Mouse (Mus musculus): ENCODE data around the gene Cmtm4. TPM values are rescaled to one million over a fixed set of nuclear protein-coding genes. Genes with fewer than 3 reads are reported as not detected.

The Cmtm4 gene
- total and polyA plus RNA-seq, 3 experiments: 6.5 to 31.1 (median 12.0) TPM

GRCm38 (mm10) chr8:104348971-104349370, 46.6 kb downstream of the Cmtm4 start:
- no peak for TF ChIP-seq MYC (IDR thresholded peaks at IDR 0.05; ENCODE audit: low read depth, low read length)
- TF ChIP-seq TAL1 (IDR thresholded peaks at IDR 0.05; ENCODE audit: low read length): no peak
- no peak for TF ChIP-seq KAT2A (conservative IDR thresholded peaks at IDR 0.05; ENCODE audit: low read depth, low read length)
- no peak for TF ChIP-seq POLR2A (IDR thresholded peaks at IDR 0.05; ENCODE audit: control insufficient read depth in 1 of 2, insufficient read depth in 1 of 2, low read depth in 1 of 2, low read length in 2 of 2, poor library complexity in 1 of 2)
- no peak for TF ChIP-seq USF2 (IDR thresholded peaks at IDR 0.05; ENCODE audit: borderline replicate concordance in 1 of 2, insufficient read depth in 1 of 2, low read depth in 1 of 2, low read length in 2 of 2)
- no peak for TF ChIP-seq CHD2 (IDR thresholded peaks at IDR 0.05; ENCODE audit: low read length)
- TF ChIP-seq JUND (IDR thresholded peaks at IDR 0.05; ENCODE audit: low read depth, low read length): no peak
- Histone ChIP-seq H3K4me1 (ENCODE audit: control insufficient read depth in 1 of 2, insufficient read depth in 2 of 2, low read length in 2 of 2) (no peaks in the 10 kb centered on the region), H3K4me3 (ENCODE audit: control insufficient read depth in 1 of 2, insufficient read depth in 1 of 2, low read depth in 2 of 2, low read length in 2 of 2) (no peak overlapping the region), H3K27ac (ENCODE audit: control insufficient read depth, low read depth, low read length) (no peak overlapping the region), H3K9ac (ENCODE audit: control insufficient read depth, low read depth, low read length, poor library complexity, severe bottlenecking) (no peak overlapping the region), H3K27me3 (ENCODE audit: control insufficient read depth in 1 of 2, insufficient read depth in 2 of 2, low read length in 2 of 2) (no peaks in the 10 kb centered on the region), H3K9me3 (replicated peaks; ENCODE audit: insufficient read depth, low read length) (no peaks in the 10 kb centered on the region), H3K36me3 (ENCODE audit: control insufficient read depth in 1 of 2, insufficient read depth in 2 of 2, low read length in 2 of 2) (no peaks in the 10 kb centered on the region), H3K79me2 (ENCODE audit: control insufficient read depth, insufficient read depth, low read length, poor library complexity) (no peaks in the 10 kb centered on the region)
- DNase-seq (ENCODE audit: low read depth, low spot score): no peak

- TF ChIP-seq MEF2A (IDR thresholded peaks at IDR 0.05; ENCODE audit: extremely low read depth, insufficient replicate concordance, low read depth, low read length, poor library complexity, severe bottlenecking) (no peak), MAX (IDR thresholded peaks at IDR 0.05; ENCODE audit: low read length) (no peak), CHD1 (IDR thresholded peaks at IDR 0.05; ENCODE audit: low read depth, low read length) (no peak)
- H3K36me3 ChIP-seq (ENCODE audit: control insufficient read depth in 1 of 2, insufficient read depth in 2 of 2, low read length in 2 of 2): peaks cover 0 to 2% of the 10 kb centered on the region in 2 experiments; a peak in 2 of 4 replicates
- H3K4me3 ChIP-seq (ENCODE audit: control insufficient read depth in 1 of 2, insufficient read depth in 1 of 2, low read depth in 2 of 2, low read length in 2 of 2): no peak overlapping the region
- H3K27ac ChIP-seq (ENCODE audit: control insufficient read depth, low read depth, low read length): no peak overlapping the region
- DNase-seq (ENCODE audit: low read depth, low spot score): no peak
- H3K9ac ChIP-seq (ENCODE audit: control insufficient read depth, low read depth, low read length, poor library complexity, severe bottlenecking): no peak overlapping the region
- no peaks in the 10 kb centered on the region for H3K9me3 ChIP-seq (replicated peaks; ENCODE audit: insufficient read depth, low read length)
- H3K79me2 ChIP-seq (ENCODE audit: control insufficient read depth, insufficient read depth, low read length, poor library complexity): peaks cover 2% of the 10 kb centered on the region; the same call in 1 of the 2 replicates
- peaks cover 0 to 2% of the 10 kb centered on the region in 2 experiments; a peak in 2 of 4 replicates for H3K4me1 ChIP-seq (ENCODE audit: control insufficient read depth in 1 of 2, insufficient read depth in 2 of 2, low read length in 2 of 2)
- no peaks in the 10 kb centered on the region for H3K27me3 ChIP-seq (ENCODE audit: control insufficient read depth in 1 of 2, insufficient read depth in 2 of 2, low read length in 2 of 2)
Measured at GRCm38 (mm10) chr8:104346706-104347105, 48.9 kb downstream of the Cmtm4 start.

DNA sequence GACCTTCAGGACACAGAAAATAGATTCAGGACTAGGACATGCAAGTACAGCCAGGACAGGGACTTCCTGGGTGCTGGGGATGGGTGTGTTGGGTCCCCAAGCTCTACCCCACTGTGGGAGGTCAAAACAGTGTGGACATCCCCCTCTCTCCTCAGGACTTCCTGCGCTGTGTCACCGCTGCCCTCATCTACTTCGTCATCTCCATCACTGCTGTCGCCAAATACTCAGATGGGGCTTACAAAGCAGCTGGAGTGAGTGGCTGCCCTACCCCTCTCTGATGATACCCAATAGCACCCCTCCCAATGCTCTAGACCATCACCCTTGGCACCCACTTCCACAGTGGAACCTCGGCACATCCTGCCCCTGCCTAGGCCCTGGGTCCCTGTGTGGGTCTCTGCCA, 51.0 kb downstream of the Cmtm4 start:
- Histone ChIP-seq H3K36me3 (ENCODE audit: control insufficient read depth in 1 of 2, insufficient read depth in 2 of 2, low read length in 2 of 2) (peaks cover 0 to 4% of the 10 kb centered on the region in 2 experiments; a peak in 2 of 4 replicates), H3K9ac (ENCODE audit: control insufficient read depth, low read depth, low read length, poor library complexity, severe bottlenecking) (no peak overlapping the region), H3K4me1 (ENCODE audit: control insufficient read depth in 1 of 2, insufficient read depth in 2 of 2, low read length in 2 of 2) (peaks cover 0 to 7% of the 10 kb centered on the region in 2 experiments; a peak in 2 of 4 replicates), H3K4me3 (ENCODE audit: control insufficient read depth in 1 of 2, insufficient read depth in 1 of 2, low read depth in 2 of 2, low read length in 2 of 2) (no peak overlapping the region), H3K27me3 (ENCODE audit: control insufficient read depth in 1 of 2, insufficient read depth in 2 of 2, low read length in 2 of 2) (no peaks in the 10 kb centered on the region), H3K27ac (ENCODE audit: control insufficient read depth, low read depth, low read length) (no peak overlapping the region), H3K9me3 (replicated peaks; ENCODE audit: insufficient read depth, low read length) (no peaks in the 10 kb centered on the region), H3K79me2 (ENCODE audit: control insufficient read depth, insufficient read depth, low read length, poor library complexity) (peaks cover 10% of the 10 kb centered on the region)
- TF ChIP-seq POLR2AphosphoS5 (IDR thresholded peaks at IDR 0.05; ENCODE audit: borderline replicate concordance, low read depth, low read length): no peak
- TF ChIP-seq HCFC1 (IDR thresholded peaks at IDR 0.05; ENCODE audit: low read depth, low read length): no peak
- TF ChIP-seq ZNF384 (IDR thresholded peaks at IDR 0.05; ENCODE audit: low read depth, low read length): no peak
- no peak for TF ChIP-seq ZMIZ1 (IDR thresholded peaks at IDR 0.05; ENCODE audit: low read depth, low read length)
- no peak for TF ChIP-seq SMC3 (IDR thresholded peaks at IDR 0.05; ENCODE audit: low read depth, low read length)
- no peak for TF ChIP-seq NELFE (IDR thresholded peaks at IDR 0.05; ENCODE audit: low read depth, low read length)
- TF ChIP-seq ELF1 (IDR thresholded peaks at IDR 0.05; ENCODE audit: low read depth, low read length): no peak
- no peak for TF ChIP-seq E2F4 (IDR thresholded peaks at IDR 0.05; ENCODE audit: borderline replicate concordance, low read depth, low read length)
- TF ChIP-seq RCOR1 (IDR thresholded peaks at IDR 0.05; ENCODE audit: low read depth, low read length): no peak
- no peak for TF ChIP-seq MAZ (IDR thresholded peaks at IDR 0.05; ENCODE audit: low read depth, low read length)
- no peak for TF ChIP-seq MXI1 (IDR thresholded peaks at IDR 0.05; ENCODE audit: low read depth, low read length)
- no peak for TF ChIP-seq USF2 (IDR thresholded peaks at IDR 0.05; ENCODE audit: borderline replicate concordance in 1 of 2, insufficient read depth in 1 of 2, low read depth in 1 of 2, low read length in 2 of 2)
- no peak for TF ChIP-seq TBP (IDR thresholded peaks at IDR 0.05; ENCODE audit: low read depth, low read length)
- no peak for DNase-seq (ENCODE audit: low read depth, low spot score)
